Mouse (Mus musculus): ENCODE measurements around the gene Capn12.
A peak's percentile ranks its signal among the peaks of the same experiment; 100 is the strongest.
"Not testable (repeated sequence)": the region's sequence is repeated elsewhere in the genome, so short reads cannot be mapped to it uniquely, and the experiment has no call there.

Gene Capn12

GRCm38 (mm10) chr7:28877856-28878255 lies 3.4 kb upstream of the Capn12 start:
- ATAC-seq (ENCODE audit: low TSS enrichment) = no peak

GRCm38 (mm10) chr7:28879606-28880005 lies 1.6 kb upstream of the Capn12 start:
- no peak for ATAC-seq (ENCODE audit: low TSS enrichment)

GRCm38 (mm10) chr7:28880554-28880953 lies 668 bp upstream of the Capn12 start:
- no peak for ATAC-seq (ENCODE audit: low TSS enrichment)

GRCm38 (mm10) chr7:28883039-28883438 lies 1.8 kb downstream of the Capn12 start:
- ATAC-seq (ENCODE audit: low TSS enrichment) = no peak

- ATAC-seq (ENCODE audit: low TSS enrichment) = not testable (repeated sequence)
These were observed 2.5 kb downstream of the Capn12 start for GRCm38 (mm10) chr7:28883704-28884103.

GRCm38 (mm10) chr7:28886486-28886885 lies 5.3 kb downstream of the Capn12 start:
- no peak for ATAC-seq (ENCODE audit: low TSS enrichment)

GRCm38 (mm10) chr7:28888701-28889161 lies 7.5 kb downstream of the Capn12 start:
- peak; percentile 17; the same call in 1 of the 2 replicates for ATAC-seq (ENCODE audit: low TSS enrichment)

- no peak for ATAC-seq (ENCODE audit: low TSS enrichment)
These were observed 11.4 kb downstream of the Capn12 start for GRCm38 (mm10) chr7:28892601-28893000.

GRCm38 (mm10) chr7:28893643-28894265 lies 12.5 kb downstream of the Capn12 start:
- 0 out of 2 replicates have a peak, but pooled peaks have one; percentile 28 for ATAC-seq (ENCODE audit: low TSS enrichment)

- no peak for ATAC-seq (ENCODE audit: low TSS enrichment)
These were observed 13.7 kb downstream of the Capn12 start for GRCm38 (mm10) chr7:28894942-28895341.

- ATAC-seq (ENCODE audit: low TSS enrichment) = no peak
These were observed 16.4 kb downstream of the Capn12 start for GRCm38 (mm10) chr7:28897661-28898060.

GRCm38 (mm10) chr7:28899972-28900371 lies 18.8 kb downstream of the Capn12 start:
- no peak for ATAC-seq (ENCODE audit: low TSS enrichment)

GRCm38 (mm10) chr7:28901311-28902125 lies 20.3 kb downstream of the Capn12 start:
- peak; percentile 12 for ATAC-seq (ENCODE audit: low TSS enrichment)

- no peak for ATAC-seq (ENCODE audit: low TSS enrichment)
These were observed 21.0 kb downstream of the Capn12 start for GRCm38 (mm10) chr7:28902180-28902579.

- peak; percentile 47 for ATAC-seq (ENCODE audit: low TSS enrichment)
These were observed 21.6 kb downstream of the Capn12 start for GRCm38 (mm10) chr7:28902809-28903208.

GRCm38 (mm10) chr7:28903778-28904177 lies 22.6 kb downstream of the Capn12 start:
- peak; percentile 74 for ATAC-seq (ENCODE audit: low TSS enrichment)

- ATAC-seq (ENCODE audit: low TSS enrichment) = no peak
These were observed 26.0 kb downstream of the Capn12 start for GRCm38 (mm10) chr7:28907195-28907594.

GRCm38 (mm10) chr7:28911632-28912031 lies 30.4 kb downstream of the Capn12 start:
- ATAC-seq (ENCODE audit: low TSS enrichment) = no peak

GRCm38 (mm10) chr7:28913171-28913570 lies 31.9 kb downstream of the Capn12 start:
- no peak for ATAC-seq (ENCODE audit: low TSS enrichment)

- ATAC-seq (ENCODE audit: low TSS enrichment) = no peak
These were observed 35.3 kb downstream of the Capn12 start for GRCm38 (mm10) chr7:28916491-28916890.

- 0 out of 2 replicates have a peak, but pooled peaks have one; percentile 7 for ATAC-seq (ENCODE audit: low TSS enrichment)
These were observed 36.5 kb downstream of the Capn12 start for GRCm38 (mm10) chr7:28917503-28918426.

GRCm38 (mm10) chr7:28918540-28918939 lies 37.3 kb downstream of the Capn12 start:
- no peak for ATAC-seq (ENCODE audit: low TSS enrichment)

Measured in frontal cortex, adult (tissue).